Mouse (Mus musculus) 416B (cell line): ENCODE results near the gene Rps3.

Source experiments
- DNase-seq: peaks from one replicate; pipeline ENCODE4 v3.0.0; 2011; ENCODE audit warnings: low read depth

The Rps3 gene

GRCm38 (mm10) chr7:99441534-99442072 is 41.9 kb downstream of the Rps3 start:
- no peak for DNase-seq

GRCm38 (mm10) chr7:99438881-99439280 is 44.7 kb downstream of the Rps3 start:
- DNase-seq: no peak

GRCm38 (mm10) chr7:99436530-99436929 is 47.0 kb downstream of the Rps3 start:
- no peak for DNase-seq

GRCm38 (mm10) chr7:99434672-99435250 is 48.8 kb downstream of the Rps3 start:
- peak; percentile 45 for DNase-seq

- DNase-seq: no peak
These were observed 50.7 kb downstream of the Rps3 start for GRCm38 (mm10) chr7:99432863-99433262.

- DNase-seq: peak; percentile 76
These were observed 51.3 kb downstream of the Rps3 start for GRCm38 (mm10) chr7:99432248-99432647.

- no peak for DNase-seq
These were observed 53.3 kb downstream of the Rps3 start for GRCm38 (mm10) chr7:99430246-99430645.

GRCm38 (mm10) chr7:99429786-99430185 is 53.8 kb downstream of the Rps3 start:
- no peak for DNase-seq

GRCm38 (mm10) chr7:99428836-99429235 is 54.7 kb downstream of the Rps3 start:
- DNase-seq: peak; percentile 97

- DNase-seq: no peak
These were observed 55.6 kb downstream of the Rps3 start for GRCm38 (mm10) chr7:99427987-99428386.
